Mouse (Mus musculus): ENCODE measurements around the gene Igf1. TPM values are rescaled to one million over a fixed set of nuclear protein-coding genes. Genes with fewer than 3 reads are reported as not detected.

The Igf1 gene
- polyA plus RNA-seq, 1 experiment, result 6.1 TPM

GRCm38 (mm10) chr10:87971536-87971935 is 113.5 kb downstream of the Igf1 start:
- H3K4me3 ChIP-seq (ENCODE audit: low read depth, low read length), result no peak overlapping the region
- H3K36me3 ChIP-seq (ENCODE audit: control insufficient read depth, insufficient read depth, low read length), result no peaks in the 10 kb centered on the region
- H3K4me1 ChIP-seq (ENCODE audit: control insufficient read depth, insufficient read depth, insufficient read length, low read length), result no peaks in the 10 kb centered on the region
- TF ChIP-seq CTCF (IDR thresholded peaks at IDR 0.05; ENCODE audit: extremely low read depth, insufficient read length, insufficient replicate concordance, low read depth, low read length) (no peak), POLR2A (IDR thresholded peaks at IDR 0.05; ENCODE audit: low read depth, low read length) (no peak)
- no peak overlapping the region for H3K27ac ChIP-seq (ENCODE audit: insufficient read depth, low read depth, low read length)
- H3K27me3 ChIP-seq (ENCODE audit: control insufficient read depth, insufficient read depth, low read length), result no peaks in the 10 kb centered on the region
- 51% methylated on average over 6 of the region's 6 CpGs for WGBS

DNA sequence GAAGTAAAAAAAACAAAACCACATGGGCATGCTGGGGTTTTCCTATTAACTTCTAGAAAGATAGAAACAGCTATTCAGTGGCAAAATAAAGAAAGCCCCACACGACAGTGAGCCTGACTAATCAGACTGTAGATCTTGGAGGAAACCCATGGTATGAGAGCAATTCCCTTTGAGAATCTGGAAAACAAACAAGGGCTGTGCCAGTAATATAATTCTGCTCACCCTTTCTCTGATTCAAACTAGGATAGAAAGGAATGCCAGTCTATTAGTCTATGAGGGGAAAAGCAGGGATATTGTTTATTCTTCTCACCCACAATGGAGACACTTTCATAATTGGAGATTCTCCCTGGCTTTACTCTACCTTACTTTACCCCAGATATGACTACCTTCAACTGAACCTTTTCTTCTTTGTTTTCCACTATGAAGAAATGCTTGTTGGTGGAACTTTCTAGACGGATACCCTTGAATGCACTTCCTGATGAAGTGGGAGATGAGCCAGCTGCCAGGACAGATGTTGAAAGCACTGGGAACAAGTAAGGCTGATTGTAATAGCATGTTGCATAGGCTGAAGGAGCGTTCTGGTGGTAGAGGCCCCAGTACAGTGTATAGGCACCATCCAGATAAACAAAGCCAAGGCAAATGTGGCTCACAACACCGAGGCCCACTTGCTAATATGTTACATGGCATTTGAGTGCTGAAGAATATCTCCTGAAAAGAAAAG is 116.0 kb downstream of the Igf1 start:
- Histone ChIP-seq H3K27ac (ENCODE audit: insufficient read depth, low read depth, low read length) (no peak overlapping the region), H3K27me3 (ENCODE audit: control insufficient read depth, insufficient read depth, low read length) (no peaks in the 10 kb centered on the region), H3K4me1 (ENCODE audit: control insufficient read depth, insufficient read depth, insufficient read length, low read length) (no peaks in the 10 kb centered on the region), H3K36me3 (ENCODE audit: control insufficient read depth, insufficient read depth, low read length) (no peaks in the 10 kb centered on the region), H3K4me3 (ENCODE audit: low read depth, low read length) (no peak overlapping the region)
- TF ChIP-seq CTCF (IDR thresholded peaks at IDR 0.05; ENCODE audit: extremely low read depth, insufficient read length, insufficient replicate concordance, low read depth, low read length) (no peak), POLR2A (IDR thresholded peaks at IDR 0.05; ENCODE audit: low read depth, low read length) (no peak)
- 50% methylated on average over 4 of the region's 4 CpGs for WGBS

DNA sequence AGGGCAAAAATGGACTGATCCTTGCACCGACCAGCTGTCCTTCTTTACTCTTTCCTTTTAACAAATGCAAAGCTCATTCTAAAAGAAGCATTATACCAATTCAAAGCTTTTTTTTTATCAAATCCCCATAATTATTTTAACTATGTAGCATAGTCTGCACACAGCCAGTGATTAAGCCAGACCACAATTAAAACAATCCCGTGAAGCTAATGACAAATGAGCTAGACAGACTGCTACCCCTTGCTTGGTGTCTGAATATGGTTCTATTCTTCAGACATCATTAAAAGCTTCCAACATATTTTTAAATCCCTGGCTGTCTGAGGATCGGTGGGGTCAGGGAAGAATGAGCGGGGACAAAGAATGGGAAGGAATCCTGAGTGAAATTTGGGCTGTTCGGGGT is 127.3 kb downstream of the Igf1 start:
- H3K4me3 ChIP-seq (ENCODE audit: low read depth, low read length), result no peak overlapping the region
- 94% methylated on average over 5 of the region's 5 CpGs for WGBS
- H3K36me3 ChIP-seq (ENCODE audit: control insufficient read depth, insufficient read depth, low read length), result no peaks in the 10 kb centered on the region
- H3K27ac ChIP-seq (ENCODE audit: insufficient read depth, low read depth, low read length), result no peak overlapping the region
- no peaks in the 10 kb centered on the region for H3K27me3 ChIP-seq (ENCODE audit: control insufficient read depth, insufficient read depth, low read length)
- H3K4me1 ChIP-seq (ENCODE audit: control insufficient read depth, insufficient read depth, insufficient read length, low read length), result no peaks in the 10 kb centered on the region
- TF ChIP-seq CTCF (IDR thresholded peaks at IDR 0.05; ENCODE audit: extremely low read depth, insufficient read length, insufficient replicate concordance, low read depth, low read length) (no peak), POLR2A (IDR thresholded peaks at IDR 0.05; ENCODE audit: low read depth, low read length) (no peak)

GRCm38 (mm10) chr10:87986201-87986600 is 128.1 kb downstream of the Igf1 start:
- Histone ChIP-seq H3K4me3 (ENCODE audit: low read depth, low read length) (no peak overlapping the region), H3K36me3 (ENCODE audit: control insufficient read depth, insufficient read depth, low read length) (no peaks in the 10 kb centered on the region), H3K27me3 (ENCODE audit: control insufficient read depth, insufficient read depth, low read length) (no peaks in the 10 kb centered on the region), H3K27ac (ENCODE audit: insufficient read depth, low read depth, low read length) (no peak overlapping the region), H3K4me1 (ENCODE audit: control insufficient read depth, insufficient read depth, insufficient read length, low read length) (no peaks in the 10 kb centered on the region)
- TF ChIP-seq POLR2A (IDR thresholded peaks at IDR 0.05; ENCODE audit: low read depth, low read length), result no peak
- no peak for TF ChIP-seq CTCF (IDR thresholded peaks at IDR 0.05; ENCODE audit: extremely low read depth, insufficient read length, insufficient replicate concordance, low read depth, low read length)
- WGBS, result 77% methylated on average over 3 of the region's 3 CpGs

Other genes starting within 250 kb of the Igf1 start
- not detected in 2 replicates for gene Pmch, start 232.8 kb downstream of the Igf1 start, polyA plus RNA-seq (2012; rRNA removed)